Mouse (Mus musculus) adrenal gland, adult 8-10 months (tissue): ENCODE results near the gene Slc27a5. TPM values are rescaled to one million over a fixed set of nuclear protein-coding genes. Genes with fewer than 3 reads are reported as not detected.

Experiments used
- DNase-seq: peaks from one replicate; pipeline ENCODE4 v3.0.0; 2022
- total RNA-seq, 4 experiments: library from RNA; stranded (reverse); gene quantifications; 2 replicates each; pipeline ENCODE4 v1.2.4; 2022

The Slc27a5 gene
- total RNA-seq, 4 experiments from 2014 or later: 0.18 to 0.32 TPM; not detected in 2

DNA sequence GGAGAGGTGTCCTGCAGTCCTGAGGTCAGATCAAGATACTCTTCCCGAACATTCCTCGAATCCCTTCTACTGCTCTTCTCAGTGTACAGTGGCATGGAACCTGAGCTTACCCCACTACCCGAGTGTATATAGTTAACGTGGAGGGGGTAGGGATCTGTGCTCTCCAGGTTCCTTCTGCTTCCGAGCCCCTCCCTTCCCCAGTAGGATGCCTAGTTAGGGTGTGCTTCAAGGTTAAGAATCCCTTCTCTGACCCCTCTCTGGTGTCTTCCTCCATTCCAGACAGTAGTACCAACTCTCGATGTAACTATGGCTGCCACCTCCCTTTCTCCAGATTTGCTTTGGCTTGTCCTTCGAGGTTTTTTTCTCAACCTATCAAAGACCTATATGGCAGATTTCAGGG lies 17.7 kb downstream of the Slc27a5 start:
- DNase-seq: no peak

DNA sequence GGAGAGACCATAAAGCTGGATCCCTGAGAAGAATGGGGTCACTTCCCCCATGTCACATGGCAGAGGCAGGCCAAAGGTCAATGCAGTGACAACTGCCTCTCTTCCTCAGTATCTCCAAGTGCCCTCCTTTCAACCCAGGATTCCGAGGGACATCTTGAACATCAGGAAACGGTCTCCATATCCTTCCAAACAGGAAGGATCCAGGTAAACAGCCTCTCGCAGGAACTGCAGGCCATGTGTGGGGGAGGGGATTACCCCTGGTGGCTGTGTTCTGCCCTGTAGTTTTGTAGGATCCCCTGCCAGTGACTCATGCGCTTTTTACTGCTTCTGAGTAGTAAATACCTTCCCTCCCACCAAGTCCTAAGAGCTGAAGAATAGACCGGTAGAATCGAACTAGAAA lies 18.2 kb downstream of the Slc27a5 start:
- no peak for DNase-seq

DNA sequence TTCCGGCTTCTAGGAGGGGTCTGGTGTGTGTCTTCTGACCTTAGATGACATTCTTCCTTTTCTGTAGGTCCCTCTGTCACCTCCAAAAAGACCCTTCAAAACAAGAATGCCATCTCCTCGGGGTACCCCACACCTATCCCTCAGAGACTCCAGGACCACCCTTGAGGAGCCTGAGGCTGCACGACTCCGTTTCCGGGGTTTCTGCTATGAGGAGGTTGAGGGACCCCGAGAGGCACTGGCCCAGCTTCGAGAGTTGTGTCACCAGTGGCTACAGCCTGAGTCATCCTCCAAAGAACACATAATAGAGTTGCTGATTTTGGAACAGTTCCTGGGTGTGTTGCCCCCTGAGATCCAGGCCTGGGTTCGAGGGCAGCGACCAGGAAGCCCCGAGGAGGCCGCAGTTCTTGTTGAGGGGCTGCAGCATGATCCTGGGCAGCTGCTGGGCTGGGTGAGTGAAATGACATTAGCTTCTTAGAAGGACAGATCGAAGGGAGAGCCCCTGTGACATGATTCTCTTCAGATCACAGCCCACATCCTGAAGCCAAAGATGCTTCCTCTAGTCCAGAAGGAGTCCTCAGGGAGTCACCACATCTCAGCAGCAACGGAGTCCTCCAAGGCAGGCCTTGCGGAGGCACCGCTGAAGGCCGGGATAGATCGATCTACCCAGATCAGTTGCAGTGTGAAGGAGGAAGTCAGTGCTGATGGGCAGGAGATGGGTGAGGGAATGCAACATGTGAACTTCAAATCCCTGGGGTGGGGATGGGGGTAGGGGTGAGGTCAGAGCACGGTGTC lies 18.9 kb downstream of the Slc27a5 start:
- DNase-seq: no peak

DNA sequence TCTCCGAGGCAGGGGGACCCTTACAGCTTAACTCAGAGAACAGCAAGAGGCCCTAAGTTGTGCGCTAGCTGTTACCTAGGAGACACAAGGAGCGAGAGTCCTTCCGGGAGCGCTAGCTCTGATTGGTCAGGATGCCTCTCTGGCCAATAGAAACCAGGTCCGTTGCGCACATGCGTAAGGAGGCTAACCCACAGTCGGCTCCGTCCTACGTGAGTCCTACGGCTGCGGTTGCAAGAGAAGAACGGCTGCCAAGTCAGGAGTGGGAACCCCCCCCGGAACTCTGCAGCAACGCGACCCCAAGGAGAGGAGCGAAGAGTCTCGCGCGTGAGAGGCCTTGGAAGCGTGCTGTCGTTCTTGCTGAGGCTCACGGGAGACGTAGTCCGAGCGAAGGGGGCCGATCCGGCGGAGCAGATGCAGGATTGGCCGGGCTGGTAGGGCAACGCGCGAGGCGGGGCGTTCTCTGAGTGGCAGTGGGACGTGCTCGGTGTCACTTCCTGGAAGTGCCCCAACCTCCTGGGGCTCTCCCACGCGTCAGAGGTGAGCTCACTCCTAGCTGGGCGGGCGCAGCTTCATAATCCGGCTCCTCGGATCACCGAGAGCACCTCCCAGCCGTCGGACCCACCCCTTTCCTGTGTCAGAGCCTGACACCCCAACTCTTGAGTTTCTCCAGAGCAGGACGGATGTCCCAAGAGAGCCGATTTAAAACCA lies 20.2 kb downstream of the Slc27a5 start, which contains the start of gene Zfp446:
Zfp446 (plus strand) TSS at position 167 of the 708 bp plus-strand sequence.
- DNase-seq: peak; percentile 99

DNA sequence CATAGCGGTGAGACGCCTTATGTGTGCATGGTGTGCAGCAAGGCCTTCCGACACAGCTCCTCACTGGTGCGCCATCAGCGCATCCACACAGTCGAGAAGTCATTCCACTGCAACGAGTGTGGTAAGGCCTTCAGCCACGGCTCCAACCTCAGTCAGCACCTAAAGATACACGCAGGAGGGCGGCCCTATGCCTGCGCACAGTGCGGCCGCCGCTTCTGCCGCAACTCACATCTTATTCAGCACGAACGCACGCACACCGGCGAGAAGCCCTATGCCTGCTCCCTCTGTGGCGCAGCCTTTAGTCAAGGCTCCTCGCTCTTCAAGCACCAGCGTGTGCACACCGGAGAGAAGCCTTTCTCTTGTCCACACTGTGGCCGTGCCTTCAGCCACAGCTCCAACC lies 27.1 kb downstream of the Slc27a5 start:
- no peak for DNase-seq

DNA sequence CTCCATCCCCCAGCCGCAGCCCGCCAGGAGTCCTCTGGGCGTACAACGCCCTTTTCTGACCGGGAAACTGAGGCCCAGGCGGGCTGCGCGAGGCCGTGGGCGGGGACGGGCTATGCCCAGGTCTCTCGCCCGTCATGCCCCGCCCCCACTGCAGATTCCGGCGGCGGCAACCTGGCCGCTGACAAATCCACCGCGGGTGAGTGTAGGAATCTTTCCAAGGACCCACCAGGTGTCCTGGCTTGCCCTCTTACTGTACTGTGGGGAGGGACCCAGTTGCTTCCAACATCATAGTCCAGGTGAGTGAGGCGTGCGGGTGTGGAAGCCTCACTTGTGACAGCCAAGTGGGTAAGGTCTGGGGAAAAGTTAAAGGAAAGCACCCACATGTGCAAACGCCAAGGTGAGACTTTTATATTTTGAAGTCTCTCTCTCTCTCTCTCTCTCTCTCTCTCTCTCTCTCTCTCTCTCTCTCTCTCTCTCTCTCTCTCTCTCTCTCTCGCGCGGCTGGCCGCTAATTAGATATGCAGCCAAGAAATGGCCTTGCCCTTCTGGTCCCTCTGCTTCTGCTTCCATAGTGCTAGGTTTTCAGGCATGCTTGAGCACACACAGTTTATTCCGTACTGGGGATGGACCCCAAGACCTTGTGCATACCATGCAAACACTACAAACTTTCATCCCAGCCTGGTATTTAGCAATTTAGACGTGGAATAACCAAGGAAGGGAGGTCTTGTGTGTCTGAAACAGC lies 31.7 kb downstream of the Slc27a5 start:
- peak; percentile 42 for DNase-seq

DNA sequence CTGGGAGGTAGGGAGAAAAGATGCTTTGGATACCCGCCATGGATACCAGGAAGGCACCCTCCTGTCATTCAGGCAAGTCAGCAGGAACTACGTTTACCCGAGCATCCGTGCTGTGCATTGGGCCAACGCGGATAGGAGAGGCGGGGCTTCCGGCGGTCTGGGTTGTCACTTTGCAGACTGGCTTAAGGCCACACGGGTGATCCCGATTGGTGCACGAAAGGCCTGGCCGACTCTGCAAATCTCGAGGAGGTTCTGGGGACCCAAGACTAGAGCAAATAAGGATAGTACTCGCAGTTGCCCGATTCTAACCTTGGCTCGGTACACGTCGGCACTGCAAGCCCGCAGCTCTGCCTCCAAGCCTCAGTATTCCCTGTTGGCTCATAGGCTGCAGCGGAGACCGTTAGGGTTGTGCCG lies 32.3 kb downstream of the Slc27a5 start, which contains the start of gene Zfp324:
Zfp324 (plus strand) TSS at position 161 of the 414 bp plus-strand sequence.
- DNase-seq: peak; percentile 93

DNA sequence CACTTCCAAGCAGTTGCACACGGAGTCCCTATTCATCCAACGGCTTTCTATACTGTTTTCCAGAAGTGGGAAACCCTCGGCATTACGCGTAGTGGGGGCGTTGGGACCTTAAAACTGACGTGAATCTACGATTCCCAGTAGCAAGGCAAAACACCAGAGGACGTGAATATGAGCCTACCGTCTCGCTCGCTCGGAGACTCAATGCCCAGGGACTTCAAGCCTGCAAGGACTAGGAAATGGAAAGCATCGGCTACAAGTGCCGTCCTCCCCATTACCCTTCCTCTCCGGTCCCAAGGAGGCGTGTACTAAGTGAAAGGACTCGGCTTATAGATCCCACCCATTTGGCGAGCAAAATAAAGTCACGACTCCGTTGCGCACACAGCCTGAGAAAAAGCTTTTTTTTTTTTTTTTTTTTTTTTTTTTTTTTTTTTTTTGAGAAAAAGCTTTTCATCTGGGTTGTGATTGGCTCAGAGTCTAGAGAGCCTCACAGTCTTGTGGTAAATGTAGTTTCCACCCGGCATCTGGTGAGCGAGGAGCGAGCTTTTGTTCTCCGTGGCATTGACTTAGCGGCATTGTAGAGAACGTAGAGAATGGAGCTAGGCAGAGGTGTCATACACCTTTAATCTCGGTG lies 36.4 kb downstream of the Slc27a5 start:
- peak; percentile 33 for DNase-seq

DNA sequence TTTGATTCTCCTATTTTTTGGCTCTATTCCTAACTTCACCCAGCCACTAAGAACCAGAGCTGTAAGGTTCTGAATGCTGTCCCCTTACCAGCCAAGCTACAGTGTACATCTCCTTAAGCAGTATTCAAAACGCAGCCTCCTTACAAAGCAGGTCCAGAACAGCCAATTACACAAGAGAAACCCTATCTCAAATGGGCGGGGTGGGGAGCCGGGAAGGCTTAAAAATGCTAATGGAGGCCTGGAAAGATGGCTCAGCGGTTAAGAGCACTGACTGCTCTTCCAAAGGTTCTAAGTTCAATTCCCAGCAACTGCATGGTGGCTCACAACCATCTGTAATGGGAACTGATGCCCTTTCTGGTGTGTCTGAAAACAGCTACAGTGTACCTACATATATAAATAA lies 38.3 kb downstream of the Slc27a5 start:
- no peak for DNase-seq

DNA sequence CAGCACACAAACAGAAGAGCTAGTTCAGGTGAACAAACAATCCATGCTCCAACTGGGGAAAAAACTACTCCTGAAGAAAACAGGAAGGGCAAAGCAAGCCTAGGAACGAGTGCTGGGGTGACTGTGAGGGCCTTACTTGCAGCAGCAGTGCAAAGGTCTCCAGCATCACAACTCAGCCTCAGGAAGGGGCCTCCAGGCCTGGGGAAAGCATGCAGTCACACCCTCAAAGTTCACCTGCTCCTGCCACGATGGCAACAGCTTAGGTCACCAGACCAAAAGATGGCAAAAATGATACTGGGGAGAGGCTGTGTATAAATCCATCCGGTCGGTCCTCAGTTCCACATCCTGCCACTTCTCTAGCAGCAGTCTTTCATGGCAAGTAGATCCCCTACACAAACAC lies 39.0 kb downstream of the Slc27a5 start:
- no peak for DNase-seq

DNA sequence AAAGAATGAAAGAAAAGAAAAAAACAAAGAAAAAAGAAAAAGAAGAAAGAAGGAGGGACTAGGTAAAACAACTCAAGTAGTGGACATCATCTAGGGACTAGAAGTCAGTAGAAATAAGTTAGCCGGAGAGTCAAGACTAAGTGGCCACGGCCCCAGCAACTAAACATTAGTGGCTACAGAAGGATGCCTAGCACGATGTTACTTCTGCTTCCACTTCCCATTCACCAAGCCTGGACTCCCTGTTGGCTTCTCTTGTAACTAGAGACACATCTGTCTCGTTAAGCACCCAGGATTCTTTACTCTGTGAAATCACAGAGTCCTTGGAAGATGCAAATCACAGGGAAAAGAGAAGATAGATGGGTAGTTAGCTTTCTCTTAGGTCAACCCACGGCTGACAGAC lies 40.5 kb downstream of the Slc27a5 start:
- no peak for DNase-seq

DNA sequence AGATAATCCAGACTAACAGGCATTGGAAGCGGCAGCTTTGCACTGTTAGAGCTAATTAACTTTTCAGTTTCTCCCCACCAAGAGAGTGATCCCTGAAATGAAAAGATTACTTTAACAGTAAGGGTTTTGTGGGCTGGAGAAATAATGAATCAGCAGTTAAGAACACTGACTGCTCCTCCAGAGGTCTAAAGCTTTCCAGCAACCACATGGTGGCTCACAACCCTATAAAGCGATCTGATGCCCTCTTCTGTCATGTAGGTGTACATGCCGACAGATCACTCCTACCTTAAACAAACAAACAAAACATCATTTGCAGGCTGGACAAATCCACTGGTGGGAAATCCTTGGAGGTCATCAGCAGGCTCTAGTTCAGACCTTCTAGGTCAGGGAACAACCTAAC lies 43.1 kb downstream of the Slc27a5 start:
- DNase-seq: no peak

DNA sequence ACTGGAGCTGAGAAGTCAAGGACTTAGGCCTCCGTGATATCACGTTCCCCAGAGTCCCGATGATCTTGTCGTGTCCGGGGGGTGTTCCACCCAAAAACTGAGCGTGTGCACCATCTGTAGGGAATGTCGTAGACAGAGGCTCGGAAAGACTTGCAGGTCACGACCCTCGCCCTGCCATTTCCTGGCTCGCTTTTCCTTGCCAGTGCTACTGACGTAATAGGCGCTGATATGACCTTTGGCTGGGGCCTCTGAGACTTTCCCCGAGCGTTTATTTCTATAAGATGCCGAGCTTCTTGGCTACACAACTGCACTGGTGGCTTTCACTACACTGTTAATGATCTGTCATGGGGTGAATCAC lies 48.1 kb downstream of the Slc27a5 start:
- no peak for DNase-seq

DNA sequence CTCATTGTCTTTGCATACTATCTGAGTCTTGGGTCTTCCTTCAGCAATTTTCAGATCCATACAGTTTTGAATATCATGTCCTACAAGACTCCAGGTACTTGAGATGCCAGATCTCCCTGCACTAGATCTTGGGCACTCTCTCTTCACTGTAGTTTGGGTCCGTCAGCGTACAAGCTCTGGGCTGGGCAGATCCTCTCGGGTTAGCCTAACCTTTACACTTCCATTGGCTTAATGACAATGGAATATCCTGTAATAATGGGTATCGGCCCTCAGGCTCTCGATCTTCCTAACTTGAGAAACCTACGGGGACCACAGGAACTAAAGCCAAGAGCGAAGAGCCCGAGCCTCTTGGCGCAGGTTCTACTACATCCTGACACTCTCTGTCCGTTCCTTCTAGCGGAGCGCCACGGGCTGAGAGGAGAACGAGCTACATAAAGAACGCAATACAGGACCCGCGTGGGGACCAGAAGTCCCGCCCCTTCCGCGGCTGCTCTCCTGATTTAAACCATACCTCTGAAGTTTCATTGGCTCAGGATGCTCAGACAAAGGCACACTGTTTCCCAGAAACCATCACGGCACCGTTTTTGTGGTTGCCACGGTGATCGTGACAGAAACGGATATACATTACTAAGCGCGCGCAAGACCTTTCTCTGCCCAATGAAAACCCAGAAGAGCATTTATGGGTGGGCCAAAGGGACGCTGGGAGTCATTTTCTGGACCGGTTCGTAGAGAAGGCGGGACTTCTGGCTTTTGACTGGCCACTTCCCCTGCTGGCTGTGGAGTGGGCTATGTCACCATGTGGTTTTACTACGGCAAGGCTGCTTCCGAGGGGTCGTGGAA lies 48.7 kb downstream of the Slc27a5 start:
- peak; percentile 97 for DNase-seq

DNA sequence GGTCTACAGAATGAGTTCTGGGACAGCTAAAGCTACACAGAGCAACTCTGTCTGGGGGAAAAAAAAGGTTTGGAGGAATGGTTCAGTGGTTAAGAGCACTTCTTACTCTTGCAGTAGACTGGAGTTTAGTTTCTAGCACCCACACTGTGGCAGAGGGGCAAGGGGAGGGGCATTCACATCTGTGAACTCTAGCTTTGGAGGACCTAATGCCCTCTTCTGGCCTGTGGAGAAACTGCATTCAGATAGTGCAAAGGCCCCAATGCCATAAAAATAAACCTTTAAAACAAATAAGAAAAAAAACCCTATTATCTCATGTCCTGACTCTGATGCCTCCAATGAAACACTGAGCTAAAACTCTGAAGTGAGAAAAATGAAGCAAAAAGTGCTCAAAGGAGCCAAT lies 54.5 kb downstream of the Slc27a5 start:
- DNase-seq: no peak

DNA sequence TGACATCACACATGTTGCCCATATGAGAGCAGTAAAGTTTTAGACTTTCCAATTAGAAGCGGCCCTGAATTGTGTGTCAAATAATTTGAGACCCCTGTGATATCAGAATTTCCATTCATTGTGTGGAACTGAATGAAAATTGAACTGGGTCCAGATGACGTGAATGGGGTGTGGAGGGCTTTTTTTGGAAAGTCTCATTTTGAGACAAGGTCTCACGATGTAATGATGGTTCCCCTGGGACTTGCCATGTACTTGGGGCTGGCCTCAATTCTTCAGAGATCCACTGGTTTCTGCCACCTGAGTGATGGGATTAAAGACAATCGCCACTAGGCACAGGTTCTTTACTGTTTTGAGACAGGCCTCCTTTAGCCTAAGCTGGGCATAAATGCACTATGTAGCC lies 57.4 kb downstream of the Slc27a5 start:
- DNase-seq: no peak

Other genes with a start within 250 kb of the Slc27a5 start
- 1 to 10 TPM; 6.0 to 7.8 (median 7.3) TPM for gene Zscan18, start 194.6 kb downstream of the Slc27a5 start, total RNA-seq
- 10 to 100 TPM; 10.8 to 15.6 (median 13.4) TPM for gene Zfp329, start 179.3 kb downstream of the Slc27a5 start, total RNA-seq
- 10 to 100 TPM; 23.0 to 30.1 (median 25.8) TPM for gene Zfp110, start 163.4 kb downstream of the Slc27a5 start, total RNA-seq
- 1 to 10 TPM; 3.5 to 6.3 (median 4.1) TPM for gene Zfp128, start 117.0 kb downstream of the Slc27a5 start, total RNA-seq
- gene Zscan22, start 100.4 kb downstream of the Slc27a5 start, total RNA-seq: 10 to 100 TPM; 12.0 to 19.1 (median 16.4) TPM
- gene Rps5, start 75.9 kb downstream of the Slc27a5 start, total RNA-seq: 100 to 1,000 TPM; 901 to 965 (median 918) TPM
- gene Rnf225, start 70.8 kb downstream of the Slc27a5 start, total RNA-seq: under 1 TPM; 0.20 to 0.38 (median 0.34) TPM
- gene Zfp324, start 32.4 kb downstream of the Slc27a5 start, total RNA-seq: 10 to 100 TPM; 11.9 to 15.8 (median 13.8) TPM
- gene Zfp446, start 20.3 kb downstream of the Slc27a5 start, total RNA-seq: 10 to 100 TPM in 2 of 4 experiments, 1 to 10 TPM in 2; 6.9 to 12.6 (median 10.1) TPM
- gene Trim28, start 922 bp upstream of the Slc27a5 start, total RNA-seq: 100 to 1,000 TPM; 223 to 300 (median 260) TPM
- 10 to 100 TPM; 15.2 to 19.9 (median 17.5) TPM for gene Zbtb45, start 11.8 kb upstream of the Slc27a5 start, total RNA-seq
- gene Chmp2a, start 36.6 kb upstream of the Slc27a5 start, total RNA-seq: 100 to 1,000 TPM; 235 to 249 (median 240) TPM
- gene Ube2m, start 40.1 kb upstream of the Slc27a5 start, total RNA-seq: 100 to 1,000 TPM; 168 to 169 (median 168) TPM
- 1 to 10 TPM; 3.2 to 7.5 (median 5.9) TPM for gene Mzf1, start 56.6 kb upstream of the Slc27a5 start, total RNA-seq
- not detected for gene Vmn1r85, start 97.0 kb upstream of the Slc27a5 start, total RNA-seq
- not detected for gene Vmn1r86, start 121.7 kb upstream of the Slc27a5 start, total RNA-seq
- gene Vmn1r87, start 142.0 kb upstream of the Slc27a5 start, total RNA-seq: not detected
- gene Vmn1r88, start 161.4 kb upstream of the Slc27a5 start, total RNA-seq: under 1 TPM; 0.05 to 0.17 (median 0.10) TPM
- gene Vmn1r89, start 214.8 kb upstream of the Slc27a5 start, total RNA-seq: not detected